Mouse (Mus musculus) gastrocnemius, postnatal 25 days (tissue): ENCODE measurements at regions not wholly inside any gene's neighbourhood (a gene's known extent, or its start where the extent isn't known, plus 50 kb on each side); places are given as distances from the start of the nearest gene placed in this dataset.

Experiments
- DNase-seq: peaks from one replicate; pipeline ENCODE4 v3.0.0; 2022

- no peak for DNase-seq
Measured at GRCm38 (mm10) chr15:67729492-67729891, 1228.8 kb upstream of the Lrrc6 start.

GRCm38 (mm10) chr15:67725239-67725638 lies 1224.5 kb upstream of the Lrrc6 start:
- no peak for DNase-seq

- no peak for DNase-seq
Measured at GRCm38 (mm10) chr15:67714203-67714602, 1213.5 kb upstream of the Lrrc6 start.

GRCm38 (mm10) chr15:67686140-67686539 lies 1185.4 kb upstream of the Lrrc6 start:
- DNase-seq: no peak

- no peak for DNase-seq
Measured at GRCm38 (mm10) chr15:67673276-67673675, 1172.6 kb upstream of the Lrrc6 start.

- DNase-seq: peak; percentile 21
Measured at GRCm38 (mm10) chr15:67636155-67636554, 1135.4 kb upstream of the Lrrc6 start.

- no peak for DNase-seq
Measured at GRCm38 (mm10) chr15:67626704-67627287, 1126.1 kb upstream of the Lrrc6 start.

GRCm38 (mm10) chr15:67611896-67612295 lies 1111.2 kb upstream of the Lrrc6 start:
- DNase-seq: no peak

- DNase-seq: no peak
Measured at GRCm38 (mm10) chr15:67598426-67598825, 1097.7 kb upstream of the Lrrc6 start.

- DNase-seq: no peak
Measured at GRCm38 (mm10) chr15:67576581-67576980, 1075.9 kb upstream of the Lrrc6 start.

- no peak for DNase-seq
Measured at GRCm38 (mm10) chr15:67571614-67572013, 1070.9 kb upstream of the Lrrc6 start.

- DNase-seq: no peak
Measured at GRCm38 (mm10) chr15:67557304-67557703, 1056.6 kb upstream of the Lrrc6 start.

- no peak for DNase-seq
Measured at GRCm38 (mm10) chr15:67551911-67552310, 1051.2 kb upstream of the Lrrc6 start.

- DNase-seq: no peak
Measured at GRCm38 (mm10) chr15:67546896-67547400, 1046.2 kb upstream of the Lrrc6 start.

GRCm38 (mm10) chr15:67545745-67546144 lies 1045.0 kb upstream of the Lrrc6 start:
- no peak for DNase-seq

GRCm38 (mm10) chr15:67513722-67514121 lies 1013.0 kb upstream of the Lrrc6 start:
- no peak for DNase-seq

GRCm38 (mm10) chr15:67495001-67495658 lies 994.4 kb upstream of the Lrrc6 start:
- DNase-seq: no peak

- DNase-seq: peak; percentile 16
Measured at GRCm38 (mm10) chr15:67481733-67482132, 981.0 kb upstream of the Lrrc6 start.

GRCm38 (mm10) chr15:67474325-67474724 lies 973.6 kb upstream of the Lrrc6 start:
- DNase-seq: no peak

GRCm38 (mm10) chr15:67472979-67473378 lies 972.3 kb upstream of the Lrrc6 start:
- no peak for DNase-seq

- DNase-seq: no peak
Measured at GRCm38 (mm10) chr15:67471283-67471682, 970.6 kb upstream of the Lrrc6 start.

- no peak for DNase-seq
Measured at GRCm38 (mm10) chr15:67470036-67470435, 969.3 kb upstream of the Lrrc6 start.

GRCm38 (mm10) chr15:67467404-67468345 lies 967.0 kb upstream of the Lrrc6 start:
- no peak for DNase-seq
